Comparison of ENCODE assay signal across 8 mouse cellular contexts in genomic region chr17:28312232-28313211, GRCm38 (mm10). TPM values are rescaled to one million over a fixed set of nuclear protein-coding genes. Genes with fewer than 3 reads are reported as not detected.
DNase-seq lines count a peak whose midpoint lies in the region; ATAC-seq and TF ChIP-seq lines count a peak whose summit lies in the region.

No protein-coding gene starts in this region.

- 17% methylated on average over 17 of the region's 17 CpGs for WGBS in bone marrow, adult 2 months
- 25% methylated on average over 17 of the region's 17 CpGs for WGBS in forebrain, postnatal 0 days
- WGBS in midbrain, embryonic 12.5 days: 27% methylated on average over 17 of the region's 17 CpGs

- H3K9me3 ChIP-seq in forebrain, postnatal 0 days (ENCODE audit: low read length): no peaks in the 10 kb centered on the region
- H3K9me3 ChIP-seq in midbrain, embryonic 12.5 days: no peaks in the 10 kb centered on the region

- TF ChIP-seq POLR2A in bone marrow, adult 2 months (IDR thresholded peaks at IDR 0.05; ENCODE audit: borderline replicate concordance, control insufficient read depth, low read depth, low read length): no peak

- peak; percentile 10; the same call in 1 of the 2 replicates for ATAC-seq in forebrain, postnatal 0 days
- peak; percentile 11 for ATAC-seq in midbrain, embryonic 12.5 days (ENCODE audit: low FRiP score, low read depth)

- DNase-seq in gastrocnemius, adult 2 months: peak; percentile 62
- DNase-seq in gastrocnemius, adult 8-10 months (ENCODE audit: low spot score in 2 of 2): no peak
- DNase-seq in forebrain, postnatal 0 days: no peak
- peak; percentile 66 for DNase-seq in kidney, postnatal 10 days
- no peak for DNase-seq in right cerebral cortex, postnatal 25 days
- DNase-seq in layer of hippocampus, adult 11-12 months (ENCODE audit: low spot score): no peak

- peak overlapping the region; percentile 95 for H3K4me3 ChIP-seq in gastrocnemius, adult 2 months
- peak overlapping the region; percentile 53 for H3K4me3 ChIP-seq in bone marrow, adult 2 months (replicated peaks; ENCODE audit: control insufficient read depth, low read depth, low read length)
- H3K4me3 ChIP-seq in forebrain, postnatal 0 days (ENCODE audit: low read depth, low read length): peak overlapping the region; percentile 79
- H3K4me3 ChIP-seq in midbrain, embryonic 12.5 days: peak overlapping the region; percentile 72

- peak; percentile 44 for TF ChIP-seq CTCF in gastrocnemius, adult 2 months (IDR thresholded peaks at IDR 0.05)
- TF ChIP-seq CTCF in bone marrow, adult 2 months (IDR thresholded peaks at IDR 0.05; ENCODE audit: control insufficient read depth, insufficient read depth, low read length): peak; percentile 36; the same call in 1 of the 2 replicates
- peak; percentile 35 for TF ChIP-seq CTCF in forebrain, postnatal 0 days (IDR thresholded peaks at IDR 0.05; ENCODE audit: low read depth)

- H3K4me2 ChIP-seq in forebrain, postnatal 0 days (ENCODE audit: low read depth): peak overlapping the region; percentile 79
- H3K4me2 ChIP-seq in midbrain, embryonic 12.5 days (replicated peaks): peak overlapping the region; percentile 72

- peak overlapping the region; percentile 74; the same call in 1 of the 2 replicates for H3K9ac ChIP-seq in forebrain, postnatal 0 days
- H3K9ac ChIP-seq in midbrain, embryonic 12.5 days (replicated peaks): no peak overlapping the region

- peaks cover 10% of the 10 kb centered on the region for H3K36me3 ChIP-seq in forebrain, postnatal 0 days (ENCODE audit: insufficient read depth)
- peaks cover 20% of the 10 kb centered on the region for H3K36me3 ChIP-seq in midbrain, embryonic 12.5 days

- H3K4me1 ChIP-seq in bone marrow, adult 2 months (ENCODE audit: control insufficient read depth, insufficient read depth, low read length): peaks cover 4% of the 10 kb centered on the region
- peaks cover 4% of the 10 kb centered on the region; the same call in 1 of the 2 replicates for H3K4me1 ChIP-seq in forebrain, postnatal 0 days (ENCODE audit: insufficient read depth)
- peaks cover 19% of the 10 kb centered on the region for H3K4me1 ChIP-seq in midbrain, embryonic 12.5 days

- intact Hi-C loops in gastrocnemius, adult 2 months (cut with DNase I): no loop called here

- no peaks in the 10 kb centered on the region for H3K27me3 ChIP-seq in forebrain, postnatal 0 days (ENCODE audit: insufficient read depth, low read length)
- peaks cover 3% of the 10 kb centered on the region; the same call in 1 of the 2 replicates for H3K27me3 ChIP-seq in midbrain, embryonic 12.5 days

- H3K27ac ChIP-seq in gastrocnemius, adult 2 months: peak overlapping the region; percentile 81
- peak overlapping the region; percentile 62 for H3K27ac ChIP-seq in bone marrow, adult 2 months (ENCODE audit: control insufficient read depth, insufficient read depth, low read depth, low read length, poor library complexity)
- H3K27ac ChIP-seq in forebrain, postnatal 0 days (ENCODE audit: low read depth, low read length): no peak overlapping the region
- no peak overlapping the region for H3K27ac ChIP-seq in midbrain, embryonic 12.5 days (replicated peaks)

RNA-seq across cellular contexts. Expression of gene Fance, which starts 0.8 kb away (rescaled TPM):
- 10 to 100 TPM in 1 of 2 experiments, 1 to 10 TPM in 1; 9.4 to 11.2 TPM for total RNA-seq in gastrocnemius, adult 2 months (2021)
- total RNA-seq in gastrocnemius, adult 8-10 months (2022): 10 to 100 TPM in 1 of 4 experiments, 1 to 10 TPM in 3; 9.0 to 14.3 (median 9.3) TPM
- polyA plus RNA-seq in bone marrow, adult 2 months (2011; ENCODE audit: insufficient read depth, insufficient read length, low replicate concordance, missing spikeins): 24.9 and 40.5 TPM in 2 replicates
- 32.5 and 35.2 TPM in 2 replicates for total RNA-seq in forebrain, postnatal 0 days (2014; rRNA removed)
- 31.2 and 31.4 TPM in 2 replicates for polyA plus RNA-seq in forebrain, postnatal 0 days (2015; fragmentation: Nextera tagmentation; extraction: Ambion mirVana)
- polyA plus RNA-seq in midbrain, embryonic 12.5 days (2016; fragmentation: Nextera tagmentation; extraction: Ambion mirVana): 28.5 and 30.5 TPM in 2 replicates

RNA-seq across cellular contexts. Expression of gene Rpl10a, which starts 15.7 kb away (rescaled TPM):
- 100 to 1,000 TPM; 382 to 410 TPM for total RNA-seq in gastrocnemius, adult 2 months (2021)
- 100 to 1,000 TPM; 377 to 515 (median 422) TPM for total RNA-seq in gastrocnemius, adult 8-10 months (2022)
- 776 and 1,141 TPM in 2 replicates for polyA plus RNA-seq in bone marrow, adult 2 months (2011; ENCODE audit: insufficient read depth, insufficient read length, low replicate concordance, missing spikeins)
- total RNA-seq in forebrain, postnatal 0 days (2014; rRNA removed): 1,161 and 1,582 TPM in 2 replicates
- polyA plus RNA-seq in forebrain, postnatal 0 days (2015; fragmentation: Nextera tagmentation; extraction: Ambion mirVana): 366 and 462 TPM in 2 replicates
- 329 and 373 TPM in 2 replicates for polyA plus RNA-seq in midbrain, embryonic 12.5 days (2016; fragmentation: Nextera tagmentation; extraction: Ambion mirVana)

RNA-seq across cellular contexts. Expression of gene Tead3, which starts 38.1 kb away (rescaled TPM):
- 1 to 10 TPM; 6.9 to 7.4 TPM for total RNA-seq in gastrocnemius, adult 2 months (2021)
- 1 to 10 TPM; 3.2 to 5.7 (median 4.5) TPM for total RNA-seq in gastrocnemius, adult 8-10 months (2022)
- polyA plus RNA-seq in bone marrow, adult 2 months (2011; ENCODE audit: insufficient read depth, insufficient read length, low replicate concordance, missing spikeins): 1.1 and 2.8 TPM in 2 replicates
- 4.5 and 4.8 TPM in 2 replicates for total RNA-seq in forebrain, postnatal 0 days (2014; rRNA removed)
- 1.1 and 1.4 TPM in 2 replicates for polyA plus RNA-seq in forebrain, postnatal 0 days (2015; fragmentation: Nextera tagmentation; extraction: Ambion mirVana)
- 5.2 and 5.7 TPM in 2 replicates for polyA plus RNA-seq in midbrain, embryonic 12.5 days (2016; fragmentation: Nextera tagmentation; extraction: Ambion mirVana)

RNA-seq across cellular contexts. Expression of gene Tulp1, which starts 52.5 kb away (rescaled TPM):
- not detected for total RNA-seq in gastrocnemius, adult 2 months (2021)
- not detected for total RNA-seq in gastrocnemius, adult 8-10 months (2022)
- 1.9 and 7.8 TPM in 2 replicates for polyA plus RNA-seq in bone marrow, adult 2 months (2011; ENCODE audit: insufficient read depth, insufficient read length, low replicate concordance, missing spikeins)
- total RNA-seq in forebrain, postnatal 0 days (2014; rRNA removed): 1.2 and 1.8 TPM in 2 replicates
- 0.86 and 1.5 TPM in 2 replicates for polyA plus RNA-seq in forebrain, postnatal 0 days (2015; fragmentation: Nextera tagmentation; extraction: Ambion mirVana)
- polyA plus RNA-seq in midbrain, embryonic 12.5 days (2016; fragmentation: Nextera tagmentation; extraction: Ambion mirVana): 4.9 and 5.1 TPM in 2 replicates

Comparison
In these comparisons a context has a peak if more than half of its experiments do, and no peak if none do; other contexts are left out.
1. DNase-seq: peak in gastrocnemius, adult 2 months (single experiment) and kidney, postnatal 10 days (single experiment); none in gastrocnemius, adult 8-10 months (0 of 2), forebrain, postnatal 0 days (single experiment), right cerebral cortex, postnatal 25 days (single experiment) and layer of hippocampus, adult 11-12 months (single experiment).
2. H3K27ac ChIP-seq: peak in gastrocnemius, adult 2 months (single experiment) and bone marrow, adult 2 months (single experiment); none in forebrain, postnatal 0 days (single experiment) and midbrain, embryonic 12.5 days (single experiment).
3. Peak in every context shown above with its lines, with median percentiles within 50 percentile points of each other: H3K4me3 ChIP-seq and CTCF ChIP-seq.